Mouse (Mus musculus) ES-E14 (cell line): ENCODE results near the gene Thoc7. TPM values are rescaled to one million over a fixed set of nuclear protein-coding genes. Genes with fewer than 3 reads are reported as not detected.

ENCODE experiments used
- DNase-seq: peaks from one replicate; pipeline ENCODE4 v3.0.0-alpha.2; 2013; ENCODE audit warnings: low read depth, low spot score
- H3K27ac ChIP-seq: 2 replicates; pipeline ENCODE4 v1.5.1; 2012; ENCODE audit warnings: low read depth, mild to moderate bottlenecking, low read length, moderate library complexity, mixed read lengths; ENCODE audit not compliant: poor library complexity, insufficient read depth, severe bottlenecking
- H3K36me3 ChIP-seq: 2 replicates; pipeline ENCODE4 v1.6.1; 2012; ENCODE audit warnings: mild to moderate bottlenecking, low read length, moderate library complexity, mixed read lengths; ENCODE audit not compliant: control insufficient read depth, poor library complexity, insufficient read depth, severe bottlenecking
- H3K4me1 ChIP-seq, 2 experiments: fragments of 150-350 bp in 1 of 2; sonication (generic) in 1 of 2; 2 replicates each; pipeline ENCODE4 v1.6.1; 2012; ENCODE audit warnings: low read length in 2 of 2, mild to moderate bottlenecking in 1 of 2, mixed read lengths in 1 of 2; ENCODE audit not compliant: control insufficient read depth in 2 of 2, insufficient read depth in 2 of 2, poor library complexity in 1 of 2
- H3K4me3 ChIP-seq, 2 experiments: fragments of 150-350 bp in 1 of 2; sonication (generic) in 1 of 2; 2 replicates each; pipeline ENCODE4 v1.5.1; 2012; ENCODE audit warnings: low read length in 2 of 2, low read depth in 1 of 2, mild to moderate bottlenecking in 1 of 2, mixed read lengths in 1 of 2; ENCODE audit not compliant: insufficient read depth in 1 of 2, poor library complexity in 1 of 2, severe bottlenecking in 1 of 2
- H3K9ac ChIP-seq: 2 replicates; pipeline ENCODE4 v1.6.1; 2012; ENCODE audit warnings: low read depth, mild to moderate bottlenecking, low read length, mixed read lengths; ENCODE audit not compliant: poor library complexity, insufficient read depth, severe bottlenecking
- H3K9me3 ChIP-seq: fragments of 150-350 bp; sonication (generic); 2 replicates; pipeline ENCODE4 v1.6.1; 2012; ENCODE audit warnings: low read depth, mild to moderate bottlenecking, low read length; ENCODE audit not compliant: control insufficient read depth, insufficient read depth
- CHD2 ChIP-seq: IDR thresholded peaks from 2 replicates; pipeline ENCODE4 v1.6.1; 2014; ENCODE audit warnings: mild to moderate bottlenecking, low read depth, low read length, inconsistent platforms
- HCFC1 ChIP-seq: IDR thresholded peaks from 2 replicates; pipeline ENCODE4 v1.6.1; 2012; ENCODE audit warnings: low read length, inconsistent platforms, borderline replicate concordance; ENCODE audit not compliant: insufficient read depth
- MAFK ChIP-seq: IDR thresholded peaks from 2 replicates; pipeline ENCODE4 v1.6.1; 2014; ENCODE audit warnings: mild to moderate bottlenecking, low read depth, low read length, inconsistent platforms; ENCODE audit not compliant: insufficient read depth
- ZC3H11A ChIP-seq: IDR thresholded peaks from 2 replicates; pipeline ENCODE4 v1.6.1; 2012; ENCODE audit warnings: low read depth, mild to moderate bottlenecking, inconsistent platforms, low read length, borderline replicate concordance
- ZNF384 ChIP-seq: IDR thresholded peaks from 2 replicates; pipeline ENCODE4 v1.6.1; 2012; ENCODE audit warnings: low read depth, low read length, inconsistent platforms
- in situ Hi-C, 2 experiments: fragments of 600-800 bp; cut with MboI; formaldehyde crosslinking; loops; one replicate each; pipeline ENCODE4 v1.15.1; 2025; ENCODE audit warnings: low sequenced_read_pairs in 2 of 2, inconsistent platforms in 1 of 2; ENCODE audit not compliant: unreplicated experiment in 2 of 2
- total RNA-seq: library from RNA; depleted of rRNA; stranded (reverse); fragments of 300-350 nt; gene quantifications from 2 replicates; pipeline ENCODE4 v1.2.3, GENCODE M21; 2012

Gene Thoc7
- total RNA-seq, 1 experiment = 66.7 TPM

DNA sequence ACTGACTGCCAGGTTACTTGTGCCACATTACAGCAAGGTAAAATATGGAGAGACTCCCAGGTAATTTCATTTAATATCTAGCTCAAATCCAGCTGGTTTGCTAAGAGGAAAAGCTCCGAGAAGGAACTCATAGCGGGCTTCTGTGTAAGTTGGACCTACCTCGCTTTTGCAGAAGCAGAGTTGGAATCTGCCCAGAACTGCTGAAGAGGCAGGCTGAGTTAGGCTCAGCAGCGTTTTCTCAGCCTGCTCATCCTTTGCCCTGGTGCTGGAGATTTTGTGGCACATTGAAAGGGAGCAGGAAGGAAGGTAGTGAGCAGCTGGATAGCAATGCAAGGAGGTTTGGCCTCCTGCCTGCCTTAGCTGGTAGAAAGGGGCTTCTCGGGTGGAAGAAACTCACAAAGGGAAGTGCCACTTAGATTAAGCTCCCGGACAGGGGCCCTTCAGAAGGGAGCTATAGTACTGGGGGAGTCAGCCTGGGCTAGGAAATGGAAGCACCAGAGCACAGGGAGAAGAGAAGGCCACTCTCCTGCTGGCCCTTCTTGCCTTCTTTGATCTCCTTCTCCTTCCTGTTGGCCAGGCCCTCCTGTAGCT is 10.1 kb upstream of the Thoc7 start:
- no peaks in the 10 kb centered on the region for H3K36me3 ChIP-seq
- no peak overlapping the region for H3K4me3 ChIP-seq
- no peak for DNase-seq
- no peak overlapping the region for H3K27ac ChIP-seq
- no peaks in the 10 kb centered on the region for H3K4me1 ChIP-seq
- TF ChIP-seq ZNF384 (no peak), MAFK (no peak), ZC3H11A (no peak), CHD2 (no peak), HCFC1 (no peak)
- H3K9ac ChIP-seq = no peak overlapping the region
- H3K9me3 ChIP-seq = peaks cover 2% of the 10 kb centered on the region; the same call in 1 of the 2 replicates
- in situ Hi-C loops = no loop called here

DNA sequence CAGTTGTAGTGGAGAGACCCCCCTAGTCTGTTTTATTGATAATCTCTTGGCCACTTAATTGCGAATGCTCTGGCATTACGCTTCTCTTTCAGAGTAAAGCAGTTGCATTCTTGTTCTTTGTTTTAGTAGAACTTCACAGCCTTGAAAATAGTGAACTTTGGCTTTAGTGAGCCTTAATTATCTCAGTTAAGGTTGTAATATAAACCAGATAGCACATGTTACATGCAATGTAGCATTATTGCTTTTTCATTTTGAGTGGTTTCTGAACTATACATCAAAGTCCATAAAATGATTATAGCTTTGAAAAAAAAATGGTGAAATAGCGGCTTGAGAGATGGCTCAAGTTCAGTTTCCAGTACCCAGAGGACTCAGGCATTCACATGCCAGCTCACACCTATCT is 8.9 kb upstream of the Thoc7 start:
- Histone ChIP-seq H3K4me1 (no peaks in the 10 kb centered on the region), H3K27ac (no peak overlapping the region), H3K9me3 (peaks cover 2% of the 10 kb centered on the region; the same call in 1 of the 2 replicates), H3K36me3 (no peaks in the 10 kb centered on the region), H3K9ac (no peak overlapping the region), H3K4me3 (no peak overlapping the region)
- TF ChIP-seq MAFK (no peak), ZC3H11A (no peak), CHD2 (no peak), ZNF384 (no peak), HCFC1 (no peak)
- in situ Hi-C loops = no loop called here
- no peak for DNase-seq

- no peak overlapping the region for H3K4me3 ChIP-seq
- no peak overlapping the region for H3K27ac ChIP-seq
- no peak for TF ChIP-seq MAFK
- TF ChIP-seq ZNF384 = no peak
- TF ChIP-seq HCFC1 = no peak
- no peak for TF ChIP-seq ZC3H11A
- TF ChIP-seq CHD2 = no peak
- H3K4me1 ChIP-seq = no peaks in the 10 kb centered on the region
- DNase-seq = no peak
- no peak overlapping the region for H3K9ac ChIP-seq
- H3K36me3 ChIP-seq = no peaks in the 10 kb centered on the region
- H3K9me3 ChIP-seq = peaks cover 2% of the 10 kb centered on the region; the same call in 1 of the 2 replicates
- in situ Hi-C loops = no loop called here
Measured at GRCm38 (mm10) chr14:13968476-13968875, 6.8 kb upstream of the Thoc7 start.

DNA sequence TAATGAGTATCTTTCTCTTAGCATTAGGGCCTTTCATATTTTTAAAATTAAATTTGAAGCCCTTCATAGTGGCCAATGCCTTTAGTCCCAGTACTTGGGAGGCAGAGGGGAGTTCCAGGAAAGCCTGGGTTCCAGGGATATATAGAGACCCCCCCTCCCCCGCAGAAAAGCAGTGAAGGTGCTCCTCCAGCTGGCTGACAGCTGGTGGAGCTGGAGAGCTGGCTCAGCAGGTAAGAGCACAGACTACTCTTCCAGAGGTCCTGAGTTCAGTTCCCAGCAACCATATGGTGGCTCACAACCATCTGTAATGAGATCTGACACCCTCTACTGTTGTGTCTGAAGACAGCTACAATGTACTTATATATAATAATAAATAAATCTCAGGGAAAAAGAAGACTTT is 6.0 kb upstream of the Thoc7 start:
- Histone ChIP-seq H3K9ac (no peak overlapping the region), H3K4me1 (no peaks in the 10 kb centered on the region), H3K4me3 (no peak overlapping the region), H3K9me3 (peaks cover 4% of the 10 kb centered on the region; the same call in 1 of the 2 replicates), H3K36me3 (no peaks in the 10 kb centered on the region), H3K27ac (no peak overlapping the region)
- no peak for TF ChIP-seq CHD2
- in situ Hi-C loops = no loop called here
- no peak for DNase-seq

DNA sequence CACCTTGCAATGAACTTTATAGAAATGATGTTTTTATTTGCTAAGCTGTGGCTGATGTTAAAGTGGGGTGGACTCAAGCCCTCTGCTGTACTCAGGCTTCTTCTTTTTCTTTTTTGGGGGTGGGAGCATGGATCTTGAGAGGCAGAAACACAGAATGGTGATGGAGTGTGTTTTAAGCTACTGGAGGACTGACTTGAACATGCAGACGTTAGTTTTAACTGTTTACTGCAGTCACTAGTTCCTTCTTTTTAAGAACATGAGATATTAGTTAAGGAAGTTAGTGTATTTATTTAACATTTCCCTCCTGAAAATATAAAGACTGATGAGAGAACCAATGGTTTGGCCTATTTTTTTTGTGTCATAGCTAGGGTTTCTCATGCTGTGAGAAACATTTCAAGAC is 1.9 kb upstream of the Thoc7 start:
- 0 out of 4 replicates have a peak, but pooled peaks cover 0 to 2% of the 10 kb centered on the region in 2 experiments for H3K4me1 ChIP-seq
- no peaks in the 10 kb centered on the region for H3K36me3 ChIP-seq
- no peak overlapping the region for H3K4me3 ChIP-seq
- DNase-seq = no peak
- H3K27ac ChIP-seq = no peak overlapping the region
- in situ Hi-C loops = no loop called here
- H3K9me3 ChIP-seq = peaks cover 4% of the 10 kb centered on the region; the same call in 1 of the 2 replicates
- TF ChIP-seq ZC3H11A (no peak), ZNF384 (no peak), HCFC1 (no peak), CHD2 (no peak), MAFK (no peak)
- no peak overlapping the region for H3K9ac ChIP-seq
